Mouse (Mus musculus): Measurements from ENCODE around the gene Faf2.

GRCm38 (mm10) chr13:54602639-54603111, 18.9 kb upstream of the Faf2 start:
- TF ChIP-seq CTCF (IDR thresholded peaks at IDR 0.05; ENCODE audit: low read depth) (no peak), EP300 (IDR thresholded peaks at IDR 0.05; ENCODE audit: low read depth) (no peak)

Measured in liver, embryonic 14.5 days (tissue).